Mouse (Mus musculus) spleen, adult 2 months (tissue): ENCODE results near the gene Tsc1.

Experiments
- CTCF ChIP-seq: fragments of 200-500 bp; IDR thresholded peaks from 2 replicates; pipeline ENCODE4 v1.5.1; 2011; ENCODE audit warnings: mild to moderate bottlenecking, inconsistent platforms; ENCODE audit not compliant: insufficient read depth, insufficient read length, insufficient replicate concordance; ENCODE audit errors: extremely low read depth
- POLR2A ChIP-seq: fragments of 200-500 bp; IDR thresholded peaks from 2 replicates; pipeline ENCODE4 v1.6.1; 2011; ENCODE audit warnings: low read depth, low read length, inconsistent platforms

DNA sequence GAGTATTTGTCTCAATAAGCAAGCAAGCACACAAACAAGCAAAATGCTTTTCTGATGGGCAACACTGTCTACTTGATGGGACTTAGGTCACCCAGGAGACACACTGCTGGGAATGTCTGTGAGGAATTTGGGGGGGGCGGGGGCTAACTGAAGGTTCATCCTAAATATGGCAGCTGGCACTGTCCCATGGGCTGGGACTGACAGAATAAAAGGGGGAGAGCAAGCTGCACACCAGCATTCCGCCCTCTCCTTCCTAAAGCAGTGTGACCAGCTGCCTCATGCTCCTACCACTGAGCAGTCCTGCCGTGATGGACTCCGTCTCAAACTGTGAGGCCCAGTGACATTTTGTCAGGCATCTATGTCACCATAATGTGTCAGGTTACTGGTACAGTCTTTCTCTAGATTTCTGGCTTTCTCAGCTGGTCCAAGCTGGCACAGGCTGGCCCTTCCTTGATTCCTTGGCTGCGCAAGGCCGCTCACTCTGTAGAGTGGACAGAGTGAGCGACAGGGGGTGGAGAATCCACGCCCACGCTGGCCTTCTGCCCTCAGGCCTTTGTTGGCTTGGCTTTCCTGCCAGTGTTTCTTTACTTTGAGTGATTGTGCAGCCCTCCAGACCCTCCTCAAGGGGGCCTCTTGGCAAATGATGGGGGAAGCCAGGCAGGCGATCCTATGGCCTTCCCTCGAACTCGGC lies 30.2 kb upstream of the Tsc1 start:
- TF ChIP-seq POLR2A (no peak), CTCF (no peak)
